Mouse (Mus musculus): ENCODE measurements around the gene Nptn. TPM values are rescaled to one million over a fixed set of nuclear protein-coding genes. Genes with fewer than 3 reads are reported as not detected.

Nptn gene
- total RNA-seq, 2 experiments from 2014 or later: 834 to 835 TPM

GRCm38 (mm10) chr9:58691471-58691870, 109.4 kb downstream of the Nptn start:
- no peak for DNase-seq (ENCODE audit: low spot score in 2 of 2)
- no peak overlapping the region for H3K4me3 ChIP-seq
- no peak overlapping the region for H3K27ac ChIP-seq
- no peak for TF ChIP-seq CTCF (conservative IDR thresholded peaks at IDR 0.05)

DNA sequence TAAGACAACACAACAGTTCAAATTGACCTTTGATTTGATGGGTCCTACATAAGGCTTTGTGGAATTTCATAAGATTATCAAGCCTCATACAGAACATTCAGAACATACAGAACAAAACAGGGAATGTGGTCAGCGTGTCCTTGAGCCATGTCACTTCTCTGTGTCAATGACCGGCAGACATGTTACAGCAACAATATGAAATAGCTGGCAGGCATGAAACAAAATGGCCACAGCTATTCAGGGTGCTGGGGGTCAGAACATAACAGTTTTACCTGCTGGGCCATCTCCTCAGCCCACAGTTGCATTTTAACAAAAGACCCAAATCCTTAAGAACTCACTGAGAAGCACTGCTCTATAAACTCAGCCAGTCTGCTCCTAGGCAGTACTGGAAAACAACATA, 116.4 kb downstream of the Nptn start:
- no peak for DNase-seq (ENCODE audit: low spot score in 2 of 2)
- Histone ChIP-seq H3K27ac (no peak overlapping the region), H3K4me3 (no peak overlapping the region)
- no peak for TF ChIP-seq CTCF (conservative IDR thresholded peaks at IDR 0.05)

DNA sequence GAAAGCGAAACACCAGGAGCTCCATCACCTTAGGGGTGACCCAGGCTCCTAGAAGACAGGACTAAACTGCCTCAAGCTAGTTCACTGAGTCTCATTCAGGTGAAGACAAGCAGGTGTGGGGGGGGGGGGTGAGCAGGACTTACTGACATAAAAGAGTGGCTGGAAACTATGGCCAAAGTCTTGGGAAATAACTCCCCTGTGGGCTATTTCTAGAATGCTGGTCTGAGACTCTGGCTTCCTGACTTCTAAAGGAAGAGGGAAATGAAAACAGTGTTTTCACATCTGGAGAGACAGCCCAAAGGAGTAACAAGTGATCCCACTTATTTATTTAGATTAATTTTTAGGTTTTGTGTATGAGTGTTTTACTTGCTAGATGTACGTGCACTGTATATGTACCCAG, 119.7 kb downstream of the Nptn start:
- Histone ChIP-seq H3K27ac (no peak overlapping the region), H3K4me3 (no peak overlapping the region)
- no peak for DNase-seq (ENCODE audit: low spot score in 2 of 2)
- no peak for TF ChIP-seq CTCF (conservative IDR thresholded peaks at IDR 0.05)

- Histone ChIP-seq H3K4me3 (no peak overlapping the region), H3K27ac (no peak overlapping the region)
- no peak for TF ChIP-seq CTCF (conservative IDR thresholded peaks at IDR 0.05)
- no peak for DNase-seq (ENCODE audit: low spot score in 2 of 2)
Observed at GRCm38 (mm10) chr9:58703766-58704165, 121.7 kb downstream of the Nptn start.

GRCm38 (mm10) chr9:58706024-58706423, 124.0 kb downstream of the Nptn start:
- no peak overlapping the region for H3K4me3 ChIP-seq
- no peak for TF ChIP-seq CTCF (conservative IDR thresholded peaks at IDR 0.05)

More at GRCm38 (mm10) chr9:58706024-58706423, 124.0 kb downstream of the Nptn start:
- H3K27ac ChIP-seq: no peak overlapping the region
- no peak for DNase-seq (ENCODE audit: low spot score in 2 of 2)

Other genes with a start within 250 kb of the Nptn start
- gene Tbc1d21, start 211.8 kb upstream of the Nptn start, total RNA-seq (2021): not detected
- 100 to 1,000 TPM; 236 to 254 TPM for gene Insyn1, start 93.6 kb upstream of the Nptn start, total RNA-seq (2021)
- gene Cd276, start 26.8 kb upstream of the Nptn start, total RNA-seq (2021): 1 to 10 TPM; 7.4 to 8.2 TPM
- 1 to 10 TPM in 1 of 2 experiments, not detected in 1; 1.5 TPM for gene Rec114, start 161.7 kb downstream of the Nptn start, total RNA-seq (2021)
- 1 to 10 TPM; 1.3 to 1.7 TPM for gene Hcn4, start 241.2 kb downstream of the Nptn start, total RNA-seq (2021)